Mouse (Mus musculus): Measurements from ENCODE around the gene Abi1. TPM values are rescaled to one million over a fixed set of nuclear protein-coding genes. Genes with fewer than 3 reads are reported as not detected.

Abi1 gene
- total and polyA plus RNA-seq, 3 experiments = 31.9 to 69.8 TPM; not detected in 1

GRCm38 (mm10) chr2:22914421-22914820, 125.6 kb downstream of the Abi1 start:
- peaks cover 0 to 32% of the 10 kb centered on the region in 2 experiments; a peak in 2 of 4 replicates for H3K36me3 ChIP-seq (ENCODE audit: control insufficient read depth in 1 of 2, insufficient read depth in 2 of 2, low read length in 2 of 2)
- no peak overlapping the region for H3K4me3 ChIP-seq (ENCODE audit: control insufficient read depth in 1 of 2, insufficient read depth in 1 of 2, low read depth in 2 of 2, low read length in 2 of 2)
- no peak for DNase-seq (ENCODE audit: low read depth, low spot score)
- no peaks in the 10 kb centered on the region for H3K4me1 ChIP-seq (ENCODE audit: control insufficient read depth in 1 of 2, insufficient read depth in 2 of 2, low read length in 2 of 2)
- TF ChIP-seq MYB (IDR thresholded peaks at IDR 0.05; ENCODE audit: low read depth, low read length) (no peak), MAFK (IDR thresholded peaks at IDR 0.05; ENCODE audit: borderline replicate concordance, low read depth, low read length) (no peak), ZMIZ1 (IDR thresholded peaks at IDR 0.05; ENCODE audit: low read depth, low read length) (no peak), SIN3A (IDR thresholded peaks at IDR 0.05; ENCODE audit: low read length) (no peak), ETS1 (IDR thresholded peaks at IDR 0.05; ENCODE audit: low read depth, low read length) (no peak), ELF1 (IDR thresholded peaks at IDR 0.05; ENCODE audit: low read depth, low read length) (no peak), CHD2 (IDR thresholded peaks at IDR 0.05; ENCODE audit: low read length) (no peak), SMC3 (IDR thresholded peaks at IDR 0.05; ENCODE audit: low read depth, low read length) (no peak), ZKSCAN1 (IDR thresholded peaks at IDR 0.05; ENCODE audit: low read depth, low read length) (no peak), TBP (IDR thresholded peaks at IDR 0.05; ENCODE audit: low read depth, low read length) (no peak), CTCF (IDR thresholded peaks at IDR 0.05 in 2 of 3, conservative IDR thresholded peaks at IDR 0.05 in 1 of 3; ENCODE audit: control insufficient read depth in 1 of 3, insufficient read depth in 1 of 3, low read depth in 2 of 3, low read length in 3 of 3, poor library complexity in 1 of 3, severe bottlenecking in 1 of 3) (no peak), ZNF384 (IDR thresholded peaks at IDR 0.05; ENCODE audit: low read depth, low read length) (no peak), USF2 (IDR thresholded peaks at IDR 0.05; ENCODE audit: borderline replicate concordance in 1 of 2, insufficient read depth in 1 of 2, low read depth in 1 of 2, low read length in 2 of 2) (no peak), CHD1 (IDR thresholded peaks at IDR 0.05; ENCODE audit: low read depth, low read length) (no peak), NELFE (IDR thresholded peaks at IDR 0.05; ENCODE audit: low read depth, low read length) (no peak)
- no peak overlapping the region for H3K27ac ChIP-seq (ENCODE audit: control insufficient read depth, low read depth, low read length)
- no peaks in the 10 kb centered on the region for H3K79me2 ChIP-seq (ENCODE audit: control insufficient read depth, insufficient read depth, low read length, poor library complexity)
- no peaks in the 10 kb centered on the region for H3K9me3 ChIP-seq (replicated peaks; ENCODE audit: insufficient read depth, low read length)
- H3K27me3 ChIP-seq (ENCODE audit: control insufficient read depth in 1 of 2, insufficient read depth in 2 of 2, low read length in 2 of 2) = no peaks in the 10 kb centered on the region
- no peak overlapping the region for H3K9ac ChIP-seq (ENCODE audit: control insufficient read depth, low read depth, low read length, poor library complexity, severe bottlenecking)

- DNase-seq (ENCODE audit: low read depth, low spot score) = peak; percentile 46
- Histone ChIP-seq H3K79me2 (ENCODE audit: control insufficient read depth, insufficient read depth, low read length, poor library complexity) (peaks cover 5% of the 10 kb centered on the region), H3K9ac (ENCODE audit: control insufficient read depth, low read depth, low read length, poor library complexity, severe bottlenecking) (no peak overlapping the region), H3K4me3 (ENCODE audit: control insufficient read depth in 1 of 2, insufficient read depth in 1 of 2, low read depth in 2 of 2, low read length in 2 of 2) (no peak overlapping the region), H3K9me3 (replicated peaks; ENCODE audit: insufficient read depth, low read length) (no peaks in the 10 kb centered on the region), H3K4me1 (ENCODE audit: control insufficient read depth in 1 of 2, insufficient read depth in 2 of 2, low read length in 2 of 2) (no peaks in the 10 kb centered on the region), H3K27me3 (ENCODE audit: control insufficient read depth in 1 of 2, insufficient read depth in 2 of 2, low read length in 2 of 2) (no peaks in the 10 kb centered on the region), H3K27ac (ENCODE audit: control insufficient read depth, low read depth, low read length) (no peak overlapping the region), H3K36me3 (ENCODE audit: control insufficient read depth in 1 of 2, insufficient read depth in 2 of 2, low read length in 2 of 2) (peaks cover 10 to 44% of the 10 kb centered on the region in 2 experiments)
- TF ChIP-seq GATA1 (IDR thresholded peaks at IDR 0.05; ENCODE audit: low read depth, low read length) = peak; percentile 73
- TF ChIP-seq TAL1 (IDR thresholded peaks at IDR 0.05; ENCODE audit: low read length) = peak; percentile 45
- peak; percentile 76; the same call in 1 of the 2 replicates for TF ChIP-seq TCF12 (IDR thresholded peaks at IDR 0.05; ENCODE audit: low read depth, low read length)
- no peak for TF ChIP-seq MXI1 (IDR thresholded peaks at IDR 0.05; ENCODE audit: low read depth, low read length)
- no peak for TF ChIP-seq JUND (IDR thresholded peaks at IDR 0.05; ENCODE audit: low read depth, low read length)
- TF ChIP-seq KAT2A (conservative IDR thresholded peaks at IDR 0.05; ENCODE audit: low read depth, low read length) = no peak
- no peak for TF ChIP-seq BHLHE40 (IDR thresholded peaks at IDR 0.05; ENCODE audit: borderline replicate concordance, low read depth, low read length)
- no peak for TF ChIP-seq ELF1 (IDR thresholded peaks at IDR 0.05; ENCODE audit: low read depth, low read length)
- no peak for TF ChIP-seq CTCF (IDR thresholded peaks at IDR 0.05 in 2 of 3, conservative IDR thresholded peaks at IDR 0.05 in 1 of 3; ENCODE audit: control insufficient read depth in 1 of 3, insufficient read depth in 1 of 3, low read depth in 2 of 3, low read length in 3 of 3, poor library complexity in 1 of 3, severe bottlenecking in 1 of 3)
- no peak for TF ChIP-seq ZKSCAN1 (IDR thresholded peaks at IDR 0.05; ENCODE audit: low read depth, low read length)
- no peak for TF ChIP-seq GABPA (IDR thresholded peaks at IDR 0.05; ENCODE audit: low read depth, low read length)
- no peak for TF ChIP-seq ZNF384 (IDR thresholded peaks at IDR 0.05; ENCODE audit: low read depth, low read length)
- no peak for TF ChIP-seq MYB (IDR thresholded peaks at IDR 0.05; ENCODE audit: low read depth, low read length)
- no peak for TF ChIP-seq UBTF (IDR thresholded peaks at IDR 0.05; ENCODE audit: borderline replicate concordance, insufficient read depth, low read depth, low read length)
- no peak for TF ChIP-seq MAX (IDR thresholded peaks at IDR 0.05; ENCODE audit: low read length)
- peak; percentile 36; the same call in 1 of the 2 replicates for TF ChIP-seq ETS1 (IDR thresholded peaks at IDR 0.05; ENCODE audit: low read depth, low read length)
- no peak for TF ChIP-seq ZMIZ1 (IDR thresholded peaks at IDR 0.05; ENCODE audit: low read depth, low read length)
- TF ChIP-seq ZC3H11A (IDR thresholded peaks at IDR 0.05; ENCODE audit: low read depth, low read length) = no peak
- TF ChIP-seq POLR2A (IDR thresholded peaks at IDR 0.05; ENCODE audit: control insufficient read depth in 1 of 2, insufficient read depth in 1 of 2, low read depth in 1 of 2, low read length in 2 of 2, poor library complexity in 1 of 2) = no peak
- TF ChIP-seq HCFC1 (IDR thresholded peaks at IDR 0.05; ENCODE audit: low read depth, low read length) = no peak
- no peak for TF ChIP-seq POLR2AphosphoS5 (IDR thresholded peaks at IDR 0.05; ENCODE audit: borderline replicate concordance, low read depth, low read length)
- TF ChIP-seq USF1 (IDR thresholded peaks at IDR 0.05; ENCODE audit: low read depth, low read length) = no peak
- TF ChIP-seq RCOR1 (IDR thresholded peaks at IDR 0.05; ENCODE audit: low read depth, low read length) = peak; percentile 68
Measured at GRCm38 (mm10) chr2:22903947-22904346, 136.1 kb downstream of the Abi1 start.
